Mouse (Mus musculus): ENCODE data around the gene Rplp0. TPM values are rescaled to one million over a fixed set of nuclear protein-coding genes. Genes with fewer than 3 reads are reported as not detected.

Gene Rplp0
- polyA plus RNA-seq, 1 experiment from 2014 or later: 1,268 TPM

DNA sequence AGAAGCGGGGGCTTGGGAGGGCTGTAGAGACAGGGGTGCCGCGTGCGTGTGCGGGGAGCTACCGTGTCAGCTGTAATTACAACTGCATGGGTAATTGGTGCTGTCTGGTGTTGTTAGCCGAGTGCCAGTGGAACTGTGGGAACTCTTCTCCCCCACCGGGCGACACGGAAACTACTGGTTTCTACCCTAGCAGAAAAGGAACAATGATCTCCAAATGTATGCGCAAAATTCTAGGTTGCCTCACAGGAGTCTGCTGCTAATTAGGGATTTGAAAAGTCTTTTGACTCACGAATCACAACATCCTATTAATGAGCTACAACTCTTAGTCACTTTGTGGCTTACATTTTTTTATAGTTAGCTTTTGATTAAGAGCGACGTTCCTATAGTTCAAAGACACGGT is 26.9 kb downstream of the Rplp0 start:
- H3K36me3 ChIP-seq (ENCODE audit: control insufficient read depth, insufficient read depth, low read length): peaks cover 100% of the 10 kb centered on the region
- 94% methylated on average over 15 of the region's 15 CpGs for WGBS
- no peak for ATAC-seq (ENCODE audit: insufficient number of reproducible peaks, insufficient read depth, low FRiP score, low read depth)
- H3K4me1 ChIP-seq (ENCODE audit: control insufficient read depth in 2 of 2, insufficient read depth in 2 of 2, low read length in 2 of 2): no peaks in the 10 kb centered on the region
- H3K4me3 ChIP-seq (ENCODE audit: control insufficient read depth in 1 of 2, insufficient read depth in 1 of 2, low read depth in 1 of 2, low read length in 2 of 2): no peak overlapping the region
- H3K9ac ChIP-seq (ENCODE audit: low read length): no peak overlapping the region
- no peak overlapping the region for H3K4me2 ChIP-seq (ENCODE audit: low read length)
- H3K27ac ChIP-seq (replicated peaks in 1 of 2; ENCODE audit: control insufficient read depth in 1 of 2, insufficient read depth in 1 of 2, low read depth in 2 of 2, low read length in 2 of 2): no peak overlapping the region
- peaks cover 7% of the 10 kb centered on the region for H3K9me3 ChIP-seq (ENCODE audit: control insufficient read depth, low read length)
- H3K27me3 ChIP-seq (ENCODE audit: control insufficient read depth, insufficient read depth, low read length): no peaks in the 10 kb centered on the region

DNA sequence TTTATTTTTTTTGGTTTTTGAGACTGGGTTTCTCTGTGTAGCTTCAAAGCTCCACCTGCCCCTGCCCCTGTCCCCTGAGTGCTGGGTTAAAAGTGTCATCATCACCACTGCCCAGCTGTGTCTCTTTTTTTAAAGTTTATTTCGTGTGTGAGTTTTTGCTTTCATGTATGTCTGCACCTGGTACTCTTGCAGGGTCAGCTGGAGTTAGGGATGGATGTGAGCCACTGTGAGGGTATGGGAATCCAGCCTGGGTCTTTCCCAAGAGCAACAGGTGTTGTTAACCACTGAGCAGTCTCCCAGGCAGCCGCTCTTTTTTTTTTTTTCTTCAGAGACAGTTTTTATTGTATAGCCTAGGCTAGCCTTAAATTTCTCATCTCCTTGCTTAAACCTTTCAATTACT is 27.5 kb downstream of the Rplp0 start:
- H3K4me3 ChIP-seq (ENCODE audit: control insufficient read depth in 1 of 2, insufficient read depth in 1 of 2, low read depth in 1 of 2, low read length in 2 of 2): no peak overlapping the region
- H3K9ac ChIP-seq (ENCODE audit: low read length): no peak overlapping the region
- no peak overlapping the region for H3K27ac ChIP-seq (replicated peaks in 1 of 2; ENCODE audit: control insufficient read depth in 1 of 2, insufficient read depth in 1 of 2, low read depth in 2 of 2, low read length in 2 of 2)
- no peaks in the 10 kb centered on the region for H3K27me3 ChIP-seq (ENCODE audit: control insufficient read depth, insufficient read depth, low read length)
- H3K36me3 ChIP-seq (ENCODE audit: control insufficient read depth, insufficient read depth, low read length): peaks cover 100% of the 10 kb centered on the region
- H3K4me2 ChIP-seq (ENCODE audit: low read length): no peak overlapping the region
- ATAC-seq (ENCODE audit: insufficient number of reproducible peaks, insufficient read depth, low FRiP score, low read depth): no peak
- H3K9me3 ChIP-seq (ENCODE audit: control insufficient read depth, low read length): peaks cover 7% of the 10 kb centered on the region
- 93% methylated on average over 2 of the region's 2 CpGs for WGBS
- no peaks in the 10 kb centered on the region for H3K4me1 ChIP-seq (ENCODE audit: control insufficient read depth in 2 of 2, insufficient read depth in 2 of 2, low read length in 2 of 2)

DNA sequence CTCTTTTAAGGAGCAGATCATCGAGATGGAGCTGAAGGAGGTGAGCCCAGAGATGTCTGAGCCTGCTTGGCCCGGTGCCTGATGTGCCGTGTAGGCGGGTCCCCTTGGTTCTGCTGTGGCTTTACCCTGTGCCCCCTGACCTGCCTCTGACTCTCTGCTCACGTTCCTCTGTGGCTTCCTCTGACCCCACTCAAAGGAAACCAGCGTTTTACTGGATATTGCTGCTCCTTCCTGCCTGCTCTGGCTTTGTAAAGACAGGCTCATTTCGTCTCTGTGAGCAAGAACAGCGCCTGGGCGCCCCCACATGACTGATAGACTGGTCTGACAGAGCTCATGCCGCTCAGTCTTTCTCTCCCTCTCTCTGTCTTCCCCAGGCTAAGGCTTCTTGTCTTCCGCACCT is 31.8 kb downstream of the Rplp0 start:
- Histone ChIP-seq H3K4me3 (ENCODE audit: control insufficient read depth in 1 of 2, insufficient read depth in 1 of 2, low read depth in 1 of 2, low read length in 2 of 2) (no peak overlapping the region), H3K27ac (replicated peaks in 1 of 2; ENCODE audit: control insufficient read depth in 1 of 2, insufficient read depth in 1 of 2, low read depth in 2 of 2, low read length in 2 of 2) (no peak overlapping the region), H3K9ac (ENCODE audit: low read length) (no peak overlapping the region), H3K4me1 (ENCODE audit: control insufficient read depth in 2 of 2, insufficient read depth in 2 of 2, low read length in 2 of 2) (peaks cover 2 to 9% of the 10 kb centered on the region in 2 experiments; a peak in 2 of 4 replicates), H3K4me2 (ENCODE audit: low read length) (no peak overlapping the region), H3K27me3 (ENCODE audit: control insufficient read depth, insufficient read depth, low read length) (no peaks in the 10 kb centered on the region), H3K36me3 (ENCODE audit: control insufficient read depth, insufficient read depth, low read length) (peaks cover 99% of the 10 kb centered on the region), H3K9me3 (ENCODE audit: control insufficient read depth, low read length) (no peaks in the 10 kb centered on the region)
- no peak for ATAC-seq (ENCODE audit: insufficient number of reproducible peaks, insufficient read depth, low FRiP score, low read depth)
- 78% methylated on average over 11 of the region's 11 CpGs for WGBS

DNA sequence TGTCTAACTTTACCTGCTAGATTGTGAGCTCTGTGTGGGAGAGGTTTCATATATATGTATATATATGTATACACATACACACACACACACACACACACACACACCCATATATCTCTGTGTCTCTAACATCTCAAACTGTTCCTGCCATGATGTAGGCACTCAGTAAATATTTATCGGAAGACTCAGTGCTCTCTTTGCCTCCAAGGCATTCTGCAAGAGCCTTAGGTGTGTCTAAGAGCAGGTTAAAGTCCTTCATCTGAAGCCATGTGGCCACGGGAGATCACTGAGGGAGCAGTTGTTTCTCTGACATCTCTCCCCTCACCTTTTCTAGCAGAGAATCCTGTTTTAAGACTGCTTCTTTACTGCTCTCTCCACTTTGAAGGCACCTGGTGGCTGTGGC is 32.2 kb downstream of the Rplp0 start:
- Histone ChIP-seq H3K4me3 (ENCODE audit: control insufficient read depth in 1 of 2, insufficient read depth in 1 of 2, low read depth in 1 of 2, low read length in 2 of 2) (no peak overlapping the region), H3K36me3 (ENCODE audit: control insufficient read depth, insufficient read depth, low read length) (peaks cover 99% of the 10 kb centered on the region), H3K27me3 (ENCODE audit: control insufficient read depth, insufficient read depth, low read length) (no peaks in the 10 kb centered on the region), H3K4me2 (ENCODE audit: low read length) (no peak overlapping the region), H3K27ac (replicated peaks in 1 of 2; ENCODE audit: control insufficient read depth in 1 of 2, insufficient read depth in 1 of 2, low read depth in 2 of 2, low read length in 2 of 2) (no peak overlapping the region), H3K9me3 (ENCODE audit: control insufficient read depth, low read length) (no peaks in the 10 kb centered on the region), H3K9ac (ENCODE audit: low read length) (no peak overlapping the region), H3K4me1 (ENCODE audit: control insufficient read depth in 2 of 2, insufficient read depth in 2 of 2, low read length in 2 of 2) (peaks cover 2 to 9% of the 10 kb centered on the region in 2 experiments; a peak in 2 of 4 replicates)
- WGBS: 98% methylated on average over 2 of the region's 2 CpGs
- ATAC-seq (ENCODE audit: insufficient number of reproducible peaks, insufficient read depth, low FRiP score, low read depth): no peak

DNA sequence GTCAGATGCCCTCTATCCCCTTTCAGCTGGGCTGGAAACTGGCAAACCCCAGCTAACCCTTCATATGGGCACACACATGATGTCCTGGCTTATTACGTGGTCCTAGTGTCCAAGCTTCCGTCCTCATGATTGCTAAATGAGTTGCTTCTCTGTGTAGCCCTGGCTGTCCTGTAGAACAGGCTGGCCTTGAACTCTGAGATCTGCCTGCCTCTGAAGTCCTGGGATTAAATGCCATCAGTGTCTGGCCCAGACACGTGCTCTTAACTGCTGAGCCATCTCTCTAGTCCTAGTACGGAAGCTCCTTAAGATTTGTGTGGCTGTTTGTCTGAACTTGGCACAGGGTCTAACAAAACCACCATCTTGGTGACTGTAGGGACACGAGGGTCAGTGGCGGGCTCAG is 44.3 kb downstream of the Rplp0 start:
- H3K4me3 ChIP-seq (ENCODE audit: control insufficient read depth in 1 of 2, insufficient read depth in 1 of 2, low read depth in 1 of 2, low read length in 2 of 2): no peak overlapping the region
- no peak for ATAC-seq (ENCODE audit: insufficient number of reproducible peaks, insufficient read depth, low FRiP score, low read depth)
- no peaks in the 10 kb centered on the region for H3K4me1 ChIP-seq (ENCODE audit: control insufficient read depth in 2 of 2, insufficient read depth in 2 of 2, low read length in 2 of 2)
- no peaks in the 10 kb centered on the region for H3K27me3 ChIP-seq (ENCODE audit: control insufficient read depth, insufficient read depth, low read length)
- no peak overlapping the region for H3K9ac ChIP-seq (ENCODE audit: low read length)
- H3K27ac ChIP-seq (replicated peaks in 1 of 2; ENCODE audit: control insufficient read depth in 1 of 2, insufficient read depth in 1 of 2, low read depth in 2 of 2, low read length in 2 of 2): no peak overlapping the region
- no peak overlapping the region for H3K4me2 ChIP-seq (ENCODE audit: low read length)
- peaks cover 91% of the 10 kb centered on the region for H3K36me3 ChIP-seq (ENCODE audit: control insufficient read depth, insufficient read depth, low read length)
- no peaks in the 10 kb centered on the region for H3K9me3 ChIP-seq (ENCODE audit: control insufficient read depth, low read length)
- 92% methylated on average over 6 of the region's 6 CpGs for WGBS

DNA sequence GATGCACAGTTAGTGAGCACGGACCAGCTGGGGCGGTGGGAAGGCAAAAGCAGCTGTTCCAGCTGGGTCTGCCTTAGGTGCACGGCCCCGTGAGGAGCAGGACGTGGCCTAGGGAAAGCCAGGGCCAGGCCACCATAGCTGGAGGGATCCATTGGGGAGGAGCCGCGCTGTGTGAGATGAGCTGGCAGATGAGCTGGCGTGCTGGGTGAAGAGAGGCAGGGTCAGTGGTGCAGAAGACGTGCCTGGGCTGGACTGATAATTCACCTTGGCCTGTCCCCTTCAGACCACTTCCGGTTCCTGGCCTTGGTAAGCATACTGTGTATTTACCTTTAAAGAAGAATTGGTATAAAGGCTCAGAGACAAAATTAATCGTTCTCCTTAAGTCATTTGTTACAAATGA is 52.3 kb downstream of the Rplp0 start:
- Histone ChIP-seq H3K4me1 (ENCODE audit: control insufficient read depth in 2 of 2, insufficient read depth in 2 of 2, low read length in 2 of 2) (no peaks in the 10 kb centered on the region), H3K4me3 (ENCODE audit: control insufficient read depth in 1 of 2, insufficient read depth in 1 of 2, low read depth in 1 of 2, low read length in 2 of 2) (no peak overlapping the region), H3K9ac (ENCODE audit: low read length) (no peak overlapping the region), H3K27ac (replicated peaks in 1 of 2; ENCODE audit: control insufficient read depth in 1 of 2, insufficient read depth in 1 of 2, low read depth in 2 of 2, low read length in 2 of 2) (no peak overlapping the region), H3K36me3 (ENCODE audit: control insufficient read depth, insufficient read depth, low read length) (peaks cover 98% of the 10 kb centered on the region), H3K4me2 (ENCODE audit: low read length) (no peak overlapping the region), H3K27me3 (ENCODE audit: control insufficient read depth, insufficient read depth, low read length) (no peaks in the 10 kb centered on the region), H3K9me3 (ENCODE audit: control insufficient read depth, low read length) (no peaks in the 10 kb centered on the region)
- WGBS: 90% methylated on average over 11 of the region's 11 CpGs
- ATAC-seq (ENCODE audit: insufficient number of reproducible peaks, insufficient read depth, low FRiP score, low read depth): no peak

Small RNA genes lying within 50 kb of the gene (microRNA-seq; reads per million reads assigned to microRNA genes)
- not detected for gene Mir7029

Other genes starting within 250 kb of the Rplp0 start
- gene Srsf9, start 232.3 kb upstream of the Rplp0 start, polyA plus RNA-seq (2014; fragmentation: Nextera tagmentation; extraction: Ambion mirVana): 95.0 and 104 TPM in 2 replicates
- gene Gatc, start 218.3 kb upstream of the Rplp0 start, polyA plus RNA-seq (2014; fragmentation: Nextera tagmentation; extraction: Ambion mirVana): 28.3 and 29.1 TPM in 2 replicates
- 42.9 and 47.6 TPM in 2 replicates for gene Triap1, start 218.2 kb upstream of the Rplp0 start, polyA plus RNA-seq (2014; fragmentation: Nextera tagmentation; extraction: Ambion mirVana)
- gene Cox6a1, start 210.5 kb upstream of the Rplp0 start, polyA plus RNA-seq (2014; fragmentation: Nextera tagmentation; extraction: Ambion mirVana): 1,685 and 1,706 TPM in 2 replicates
- 2.7 and 3.3 TPM in 2 replicates for gene Msi1, start 129.9 kb upstream of the Rplp0 start, polyA plus RNA-seq (2014; fragmentation: Nextera tagmentation; extraction: Ambion mirVana)
- gene Pla2g1b, start 93.2 kb upstream of the Rplp0 start, polyA plus RNA-seq (2014; fragmentation: Nextera tagmentation; extraction: Ambion mirVana): not detected in 2 replicates
- gene Sirt4, start 74.7 kb upstream of the Rplp0 start, polyA plus RNA-seq (2014; fragmentation: Nextera tagmentation; extraction: Ambion mirVana): 19.2 and 22.5 TPM in 2 replicates
- 14.4 and 19.1 TPM in 2 replicates for gene Pxn, start 52.8 kb upstream of the Rplp0 start, polyA plus RNA-seq (2014; fragmentation: Nextera tagmentation; extraction: Ambion mirVana)
- gene Gcn1l1, start 5.8 kb downstream of the Rplp0 start, polyA plus RNA-seq (2014; fragmentation: Nextera tagmentation; extraction: Ambion mirVana): 25.2 and 26.3 TPM in 2 replicates
- 19.2 and 20.1 TPM in 2 replicates for gene Rab35, start 72.4 kb downstream of the Rplp0 start, polyA plus RNA-seq (2014; fragmentation: Nextera tagmentation; extraction: Ambion mirVana)
- 6.1 and 7.1 TPM in 2 replicates for gene Bicdl1, start 172.2 kb downstream of the Rplp0 start, polyA plus RNA-seq (2014; fragmentation: Nextera tagmentation; extraction: Ambion mirVana)